Mouse (Mus musculus): ENCODE data around the gene Ube3b. TPM values are rescaled to one million over a fixed set of nuclear protein-coding genes. Genes with fewer than 3 reads are reported as not detected.

Gene Ube3b
- polyA plus RNA-seq, 1 experiment, result 76.1 TPM

DNA sequence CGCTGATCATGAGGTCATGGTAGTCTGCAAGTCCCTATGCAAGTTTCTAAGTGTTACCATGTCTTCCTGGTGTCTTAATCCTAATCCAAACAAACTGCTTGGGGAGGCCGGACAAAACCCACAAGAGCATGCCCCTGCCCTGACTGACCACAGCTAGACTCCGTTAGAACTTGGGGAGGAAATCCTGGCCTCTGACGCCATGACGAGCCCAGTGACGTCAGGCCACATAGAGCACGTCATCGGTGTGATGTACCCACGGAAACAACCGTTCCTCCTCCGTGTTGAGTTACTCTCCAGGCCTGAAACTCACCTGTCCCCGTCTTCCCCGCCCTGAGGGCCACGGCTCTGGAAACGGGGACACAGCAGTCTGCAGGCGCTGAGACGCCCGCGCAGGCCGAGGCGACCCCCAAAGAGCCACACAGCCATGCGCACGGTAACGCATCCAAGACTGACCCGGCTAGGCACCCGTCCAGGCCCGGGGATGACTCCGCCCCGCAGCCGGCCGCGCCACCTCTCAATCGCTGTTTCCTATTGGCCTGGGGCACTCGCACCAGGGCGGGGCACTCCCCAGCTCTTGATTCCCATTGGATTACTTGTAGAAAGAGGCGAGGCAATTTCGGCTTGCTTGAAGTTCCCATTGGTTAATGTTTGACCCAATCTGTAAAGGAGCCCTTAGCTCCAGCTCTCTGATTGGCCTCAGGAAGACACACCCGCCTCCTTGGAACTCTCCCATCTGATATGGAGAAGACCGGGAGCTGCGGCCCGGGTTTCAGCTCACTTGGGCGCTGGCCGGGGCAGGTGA, 63.4 kb downstream of the Ube3b start, which contains the start of the genes Mmab and Mvk:
Gene Mmab (minus strand): TSS at position 495 of the 802 bp plus-strand sequence.
Gene Mvk (plus strand): TSS at position 704 of the 802 bp plus-strand sequence.
- Histone ChIP-seq H3K36me3 (ENCODE audit: control insufficient read depth, insufficient read depth, low read length) (peaks cover 3% of the 10 kb centered on the region; the same call in 1 of the 2 replicates), H3K27ac (ENCODE audit: insufficient read depth, low read depth, low read length) (peak within 1 kb of the TSS; percentile 1; the same call in 1 of the 2 replicates)
- WGBS, result under 1% methylated on average over 43 of the region's 43 CpGs

DNA sequence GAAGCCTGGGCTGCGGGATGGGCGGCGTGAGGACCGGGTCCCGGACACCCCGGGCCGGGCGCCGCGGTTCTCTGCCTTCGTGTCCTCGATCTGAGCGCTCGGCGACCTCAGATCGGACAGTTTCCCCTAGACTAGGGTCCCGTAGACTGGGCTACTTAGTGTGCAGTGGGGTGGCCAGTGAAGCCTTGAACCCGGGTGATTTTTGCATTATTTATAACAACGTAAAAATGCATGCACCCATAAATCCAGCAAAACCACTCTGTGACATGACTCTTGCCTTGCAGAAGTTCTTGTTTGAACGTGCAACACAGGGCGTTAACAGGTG, 63.9 kb downstream of the Ube3b start:
- no peak overlapping the region for H3K27ac ChIP-seq (ENCODE audit: insufficient read depth, low read depth, low read length)
- under 1% methylated on average over 21 of the region's 21 CpGs for WGBS

More for the DNA sequence above, 63.4 kb downstream of the Ube3b start, which contains the start of the genes Mmab and Mvk:
- TF ChIP-seq CTCF (IDR thresholded peaks at IDR 0.05; ENCODE audit: extremely low read depth, insufficient read length, insufficient replicate concordance, low read depth, low read length), result no peak
- peak; percentile 95 for TF ChIP-seq POLR2A (IDR thresholded peaks at IDR 0.05; ENCODE audit: low read depth, low read length)
- Histone ChIP-seq H3K27me3 (ENCODE audit: control insufficient read depth, insufficient read depth, low read length) (no peaks in the 10 kb centered on the region), H3K4me1 (ENCODE audit: control insufficient read depth, insufficient read depth, insufficient read length, low read length) (peaks cover 3% of the 10 kb centered on the region; the same call in 1 of the 2 replicates), H3K4me3 (ENCODE audit: low read depth, low read length) (peak within 1 kb of the TSS; percentile 82)

DNA sequence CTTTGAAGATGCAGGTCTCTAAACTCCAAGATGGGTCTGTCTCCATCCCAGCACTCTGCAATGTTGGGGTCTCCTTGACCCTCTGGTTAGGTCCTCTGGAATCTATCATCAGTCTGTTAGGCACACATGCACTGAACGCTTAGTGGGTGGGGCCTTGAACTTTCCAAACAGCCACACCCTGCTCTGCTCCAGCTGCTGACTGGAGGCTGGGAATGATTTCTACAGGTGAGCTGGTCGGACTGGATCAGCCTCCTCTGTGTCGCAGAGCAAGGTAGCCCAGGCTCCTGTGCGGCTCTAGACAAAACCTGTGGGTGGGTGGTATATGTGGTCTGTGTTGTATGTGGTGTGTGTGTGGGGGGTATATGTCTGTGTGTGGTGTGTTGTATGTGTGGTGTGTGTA, 68.6 kb downstream of the Ube3b start:
- Histone ChIP-seq H3K4me1 (ENCODE audit: control insufficient read depth, insufficient read depth, insufficient read length, low read length) (peaks cover 5% of the 10 kb centered on the region; the same call in 1 of the 2 replicates), H3K27ac (ENCODE audit: insufficient read depth, low read depth, low read length) (no peak overlapping the region), H3K4me3 (ENCODE audit: low read depth, low read length) (no peak overlapping the region), H3K36me3 (ENCODE audit: control insufficient read depth, insufficient read depth, low read length) (peaks cover 7% of the 10 kb centered on the region; the same call in 1 of the 2 replicates), H3K27me3 (ENCODE audit: control insufficient read depth, insufficient read depth, low read length) (no peaks in the 10 kb centered on the region)
- 35% methylated on average over 4 of the region's 4 CpGs for WGBS
- no peak for TF ChIP-seq POLR2A (IDR thresholded peaks at IDR 0.05; ENCODE audit: low read depth, low read length)
- no peak for TF ChIP-seq CTCF (IDR thresholded peaks at IDR 0.05; ENCODE audit: extremely low read depth, insufficient read length, insufficient replicate concordance, low read depth, low read length)

More for the DNA sequence above, 63.9 kb downstream of the Ube3b start:
- Histone ChIP-seq H3K4me1 (ENCODE audit: control insufficient read depth, insufficient read depth, insufficient read length, low read length) (peaks cover 5% of the 10 kb centered on the region; the same call in 1 of the 2 replicates), H3K27me3 (ENCODE audit: control insufficient read depth, insufficient read depth, low read length) (no peaks in the 10 kb centered on the region), H3K4me3 (ENCODE audit: low read depth, low read length) (peak overlapping the region; percentile 82), H3K36me3 (ENCODE audit: control insufficient read depth, insufficient read depth, low read length) (peaks cover 3% of the 10 kb centered on the region; the same call in 1 of the 2 replicates)
- TF ChIP-seq POLR2A (IDR thresholded peaks at IDR 0.05; ENCODE audit: low read depth, low read length), result no peak
- TF ChIP-seq CTCF (IDR thresholded peaks at IDR 0.05; ENCODE audit: extremely low read depth, insufficient read length, insufficient replicate concordance, low read depth, low read length), result no peak

DNA sequence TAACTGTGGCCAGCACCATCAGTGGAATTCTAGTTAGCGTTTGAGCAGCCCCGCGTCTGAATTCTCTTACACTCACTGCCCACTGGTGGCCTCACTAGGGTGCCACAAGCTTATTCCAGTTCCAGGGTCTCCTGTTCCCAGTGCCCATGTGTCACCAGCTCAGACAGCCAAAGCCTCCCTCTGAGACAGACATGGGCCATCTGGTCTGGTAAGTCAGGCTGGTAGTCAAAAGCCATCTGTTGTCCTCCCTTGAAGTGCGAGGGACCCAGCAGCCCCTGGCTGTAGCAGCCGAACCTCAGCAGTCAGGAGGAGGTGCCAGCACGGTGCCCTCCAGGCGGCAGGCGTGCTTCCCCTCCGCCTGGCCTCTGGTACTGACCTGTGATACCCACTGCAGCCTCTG, 75.9 kb downstream of the Ube3b start:
- H3K4me1 ChIP-seq (ENCODE audit: control insufficient read depth, insufficient read depth, insufficient read length, low read length), result peaks cover 9% of the 10 kb centered on the region
- H3K36me3 ChIP-seq (ENCODE audit: control insufficient read depth, insufficient read depth, low read length), result no peaks in the 10 kb centered on the region
- WGBS, result 87% methylated on average over 9 of the region's 9 CpGs
- H3K27me3 ChIP-seq (ENCODE audit: control insufficient read depth, insufficient read depth, low read length), result no peaks in the 10 kb centered on the region
- H3K27ac ChIP-seq (ENCODE audit: insufficient read depth, low read depth, low read length), result no peak overlapping the region
- TF ChIP-seq CTCF (IDR thresholded peaks at IDR 0.05; ENCODE audit: extremely low read depth, insufficient read length, insufficient replicate concordance, low read depth, low read length) (no peak), POLR2A (IDR thresholded peaks at IDR 0.05; ENCODE audit: low read depth, low read length) (no peak)
- no peak overlapping the region for H3K4me3 ChIP-seq (ENCODE audit: low read depth, low read length)

DNA sequence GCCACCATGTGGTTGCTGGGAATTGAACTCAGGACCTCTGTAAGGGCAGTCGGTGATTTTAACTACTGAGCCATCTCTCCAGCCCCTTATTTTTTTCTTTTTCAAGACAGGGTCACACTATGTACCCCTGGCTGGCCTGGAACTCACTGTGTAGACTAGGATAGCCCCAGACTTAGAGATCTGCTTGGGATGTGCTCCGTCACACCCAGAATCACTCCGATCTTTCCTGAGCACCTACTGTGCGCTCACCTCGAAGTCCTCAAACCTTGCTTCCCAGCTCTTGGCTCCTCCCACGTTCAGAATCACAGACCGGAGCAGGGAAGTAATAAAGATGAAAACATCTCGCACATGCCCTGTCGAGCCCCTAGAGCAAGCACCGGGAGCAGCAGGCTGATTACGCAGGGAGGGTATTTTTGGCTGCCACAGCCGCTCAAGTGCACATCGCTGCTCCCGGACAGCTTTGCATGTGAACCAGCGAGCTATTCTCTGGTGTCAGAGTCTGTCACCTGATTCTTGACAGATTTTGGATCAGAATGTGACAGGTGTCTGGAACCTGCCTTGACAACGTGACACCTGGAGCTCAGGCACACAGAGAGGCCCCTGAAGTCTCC, 76.7 kb downstream of the Ube3b start:
- TF ChIP-seq CTCF (IDR thresholded peaks at IDR 0.05; ENCODE audit: extremely low read depth, insufficient read length, insufficient replicate concordance, low read depth, low read length) (no peak), POLR2A (IDR thresholded peaks at IDR 0.05; ENCODE audit: low read depth, low read length) (no peak)
- Histone ChIP-seq H3K4me1 (ENCODE audit: control insufficient read depth, insufficient read depth, insufficient read length, low read length) (peaks cover 9% of the 10 kb centered on the region), H3K36me3 (ENCODE audit: control insufficient read depth, insufficient read depth, low read length) (no peaks in the 10 kb centered on the region), H3K4me3 (ENCODE audit: low read depth, low read length) (no peak overlapping the region), H3K27ac (ENCODE audit: insufficient read depth, low read depth, low read length) (no peak overlapping the region), H3K27me3 (ENCODE audit: control insufficient read depth, insufficient read depth, low read length) (no peaks in the 10 kb centered on the region)
- WGBS, result 71% methylated on average over 16 of the region's 16 CpGs

DNA sequence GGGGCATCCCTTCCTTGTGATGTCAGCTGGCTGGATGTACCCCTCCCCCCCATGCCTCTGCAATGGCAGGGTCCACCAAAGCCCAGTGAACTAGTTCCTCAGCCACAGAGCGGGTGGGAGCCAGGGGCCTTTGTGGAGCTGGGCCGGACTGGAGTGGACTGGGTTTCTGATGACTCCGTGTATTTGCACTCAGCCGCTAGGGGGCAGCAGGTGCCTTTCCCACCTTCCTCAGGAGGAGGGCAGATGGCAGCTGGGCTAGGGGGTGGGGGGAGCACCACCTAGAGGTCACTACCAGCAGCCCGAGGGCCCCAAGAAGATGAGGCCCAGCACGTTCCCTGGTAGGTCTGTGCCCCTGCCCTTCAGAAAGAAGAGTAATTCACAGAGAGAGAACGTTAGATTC, 80.8 kb downstream of the Ube3b start:
- Histone ChIP-seq H3K27me3 (ENCODE audit: control insufficient read depth, insufficient read depth, low read length) (no peaks in the 10 kb centered on the region), H3K4me3 (ENCODE audit: low read depth, low read length) (no peak overlapping the region), H3K4me1 (ENCODE audit: control insufficient read depth, insufficient read depth, insufficient read length, low read length) (no peaks in the 10 kb centered on the region), H3K36me3 (ENCODE audit: control insufficient read depth, insufficient read depth, low read length) (no peaks in the 10 kb centered on the region), H3K27ac (ENCODE audit: insufficient read depth, low read depth, low read length) (no peak overlapping the region)
- 7% methylated on average over 7 of the region's 7 CpGs for WGBS
- TF ChIP-seq POLR2A (IDR thresholded peaks at IDR 0.05; ENCODE audit: low read depth, low read length), result no peak
- TF ChIP-seq CTCF (IDR thresholded peaks at IDR 0.05; ENCODE audit: extremely low read depth, insufficient read length, insufficient replicate concordance, low read depth, low read length), result peak; percentile 81

Data from small intestine, adult 2 months (tissue).